Mouse (Mus musculus) olfactory bulb, adult 2 months (tissue): ENCODE data around the gene Cd47.

ENCODE experiments used
- CTCF ChIP-seq: fragments of 200-500 bp; IDR thresholded peaks from 2 replicates; pipeline ENCODE4 v1.5.1; 2012; ENCODE audit warnings: low read depth, mild to moderate bottlenecking, low read length, moderate library complexity; ENCODE audit not compliant: insufficient read depth
- POLR2A ChIP-seq: fragments of 200-500 bp; IDR thresholded peaks from 2 replicates; pipeline ENCODE4 v1.6.1; 2012; ENCODE audit warnings: mild to moderate bottlenecking, low read depth, low read length, moderate library complexity; ENCODE audit not compliant: insufficient read depth

- TF ChIP-seq CTCF, result no peak
- no peak for TF ChIP-seq POLR2A
Measured at GRCm38 (mm10) chr16:49914094-49914493, 113.8 kb downstream of the Cd47 start.
